Mouse (Mus musculus): ENCODE measurements at regions not wholly inside any gene's neighbourhood (a gene's known extent, or its start where the extent isn't known, plus 50 kb on each side); places are given as distances from the start of the nearest gene placed in this dataset.

DNA sequence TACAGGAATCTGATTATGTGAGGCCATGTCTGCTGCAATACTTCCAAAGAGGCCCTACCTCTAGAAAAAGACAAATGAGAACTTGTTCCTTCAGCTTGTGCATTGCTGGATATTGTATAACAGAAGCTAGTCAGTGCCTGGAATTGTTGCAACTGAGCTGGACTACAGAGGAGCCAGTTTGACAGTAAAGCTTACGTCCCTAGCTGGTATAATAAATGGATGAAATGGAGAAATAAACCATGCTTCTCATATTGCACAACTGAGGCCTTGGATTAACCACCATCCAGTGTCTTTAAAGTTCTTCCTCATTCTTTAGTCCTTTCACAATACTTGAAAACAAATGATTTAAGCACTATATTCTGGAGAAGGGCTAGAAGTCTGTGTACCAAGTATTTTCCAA lies 230.8 kb downstream of the Fam84a start:
- TF ChIP-seq POLR2A (IDR thresholded peaks at IDR 0.05; ENCODE audit: control insufficient read depth in 1 of 2, insufficient read depth in 1 of 2, low read depth in 1 of 2, low read length in 2 of 2, poor library complexity in 1 of 2) (no peak), CTCF (IDR thresholded peaks at IDR 0.05 in 2 of 3, conservative IDR thresholded peaks at IDR 0.05 in 1 of 3; ENCODE audit: control insufficient read depth in 1 of 3, insufficient read depth in 1 of 3, low read depth in 2 of 3, low read length in 3 of 3, poor library complexity in 1 of 3, severe bottlenecking in 1 of 3) (no peak), GABPA (IDR thresholded peaks at IDR 0.05; ENCODE audit: low read depth, low read length) (no peak), EP300 (IDR thresholded peaks at IDR 0.05; ENCODE audit: low read depth in 1 of 2, low read length in 2 of 2) (no peak), POLR2AphosphoS5 (IDR thresholded peaks at IDR 0.05; ENCODE audit: borderline replicate concordance, low read depth, low read length) (no peak), MYC (IDR thresholded peaks at IDR 0.05; ENCODE audit: low read depth, low read length) (no peak), ETS1 (IDR thresholded peaks at IDR 0.05; ENCODE audit: low read depth, low read length) (no peak), MEF2A (IDR thresholded peaks at IDR 0.05; ENCODE audit: extremely low read depth, insufficient replicate concordance, low read depth, low read length, poor library complexity, severe bottlenecking) (no peak)

Data from MEL (cell line).